14 mouse cellular contexts compared by ENCODE assay signal in the genomic region with DNA sequence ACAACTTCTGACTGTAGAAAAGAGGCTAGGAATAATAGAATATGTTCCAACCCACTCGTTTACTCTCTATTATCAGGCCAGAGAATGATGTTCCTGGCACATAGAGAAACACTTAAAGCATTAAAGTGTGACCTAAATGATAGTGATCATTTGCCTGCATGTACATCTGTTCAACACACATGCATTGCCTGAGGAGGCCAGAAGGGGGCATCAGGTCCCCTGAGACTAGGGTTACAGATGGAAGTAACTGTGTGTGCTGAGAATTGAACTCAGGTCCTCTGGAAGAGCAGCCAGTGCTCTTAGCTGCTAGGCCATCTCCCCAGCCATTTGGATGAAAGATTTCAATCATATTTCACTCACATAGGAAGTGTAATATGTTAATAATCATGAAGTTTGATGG.
A peak's percentile ranks its signal among the peaks of the same experiment; 100 is the strongest.
DNase-seq lines count a peak whose midpoint lies in the region; ATAC-seq and TF ChIP-seq lines count a peak whose summit lies in the region.
"Had no signal": no experiment of that assay in that cellular context is flagged by ENCODE, and none has a peak within 500 bp of the region (broad histone marks: within the 10 kb centered on the region; RNA-seq: fewer than 3 reads in every experiment).

No protein-coding gene starts in this region.

- no peaks in the 10 kb centered on the region for H3K4me1 ChIP-seq in intestine, postnatal 0 days (replicated peaks; ENCODE audit: control insufficient read depth, insufficient read depth, low read length)
- no peaks in the 10 kb centered on the region for H3K4me1 ChIP-seq in intestine, embryonic 16.5 days (ENCODE audit: control insufficient read depth, insufficient read depth, low read length)

- TF ChIP-seq CTCF in intestine, postnatal 0 days (IDR thresholded peaks at IDR 0.05; ENCODE audit: low read depth), result peak; percentile 52

- WGBS in intestine, postnatal 0 days, result 80% methylated on average over 1 of the region's 1 CpGs
- 74% methylated on average over 1 of the region's 1 CpGs for WGBS in intestine, embryonic 16.5 days

- no peak overlapping the region for H3K4me2 ChIP-seq in intestine, postnatal 0 days (replicated peaks; ENCODE audit: low read depth)
- no peak overlapping the region for H3K4me2 ChIP-seq in intestine, embryonic 16.5 days (ENCODE audit: low read depth, low read length)
- H3K4me2 ChIP-seq: heart, embryonic 15.5 days had no signal

- H3K4me3 ChIP-seq in intestine, postnatal 0 days (ENCODE audit: low read depth, low read length), result no peak overlapping the region
- H3K4me3 ChIP-seq in intestine, embryonic 16.5 days (ENCODE audit: low read length), result no peak overlapping the region
- H3K4me3 ChIP-seq: heart, embryonic 15.5 days had no signal

- ATAC-seq in intestine, postnatal 0 days, result no peak
- ATAC-seq in intestine, embryonic 16.5 days, result no peak

- DNase-seq in thymus, postnatal 4 days, result peak; percentile 46
- no peak for DNase-seq in thymus, adult 18-20 months
- DNase-seq in ZHBTc4 (ENCODE audit: low read depth, low spot score), result peak; percentile 40
- DNase-seq in layer of hippocampus, postnatal 14 days (ENCODE audit: low spot score in 2 of 2), result no peak
- no peak for DNase-seq in kidney, adult 11 months
- DNase-seq: cerebellum, adult 9-10 months; gastrocnemius, postnatal 25 days; kidney, adult 18-20 months; layer of hippocampus, adult 9-11 months; right cerebral cortex, postnatal 25 days had no signal

- H3K9ac ChIP-seq in intestine, postnatal 0 days (ENCODE audit: low read depth, low read length), result no peak overlapping the region
- no peak overlapping the region for H3K9ac ChIP-seq in intestine, embryonic 16.5 days (ENCODE audit: low read depth, low read length)
- H3K9ac ChIP-seq: heart, embryonic 15.5 days had no signal

- no peak overlapping the region for H3K27ac ChIP-seq in intestine, postnatal 0 days (ENCODE audit: low read depth, low read length)
- H3K27ac ChIP-seq in intestine, embryonic 16.5 days (ENCODE audit: low read length), result no peak overlapping the region
- H3K27ac ChIP-seq: heart, embryonic 15.5 days; macrophage had no signal

- H3K27me3 ChIP-seq in intestine, postnatal 0 days (replicated peaks; ENCODE audit: control insufficient read depth, insufficient read depth, low read length), result no peaks in the 10 kb centered on the region
- no peaks in the 10 kb centered on the region for H3K27me3 ChIP-seq in intestine, embryonic 16.5 days (replicated peaks; ENCODE audit: control insufficient read depth, insufficient read depth, low read length)
- H3K27me3 ChIP-seq: heart, embryonic 15.5 days had no signal

- peaks cover 18% of the 10 kb centered on the region for H3K36me3 ChIP-seq in intestine, postnatal 0 days (ENCODE audit: control insufficient read depth, insufficient read depth)
- H3K36me3 ChIP-seq in intestine, embryonic 16.5 days (ENCODE audit: control insufficient read depth, insufficient read depth, low read length), result peaks cover 8% of the 10 kb centered on the region

- no peaks in the 10 kb centered on the region for H3K9me3 ChIP-seq in intestine, postnatal 0 days (ENCODE audit: control insufficient read depth)
- no peaks in the 10 kb centered on the region for H3K9me3 ChIP-seq in intestine, embryonic 16.5 days (ENCODE audit: control insufficient read depth, low read length)
- H3K9me3 ChIP-seq: heart, embryonic 15.5 days had no signal

Comparison
In these comparisons a context has a peak if more than half of its experiments do, and no peak if none do; other contexts are left out.
1. DNase-seq: peak in thymus, postnatal 4 days (single experiment) and ZHBTc4 (single experiment); none in thymus, adult 18-20 months (0 of 2), layer of hippocampus, postnatal 14 days (0 of 2) and kidney, adult 11 months (single experiment).